Mouse (Mus musculus) CH12.LX (cell line): ENCODE measurements around the gene Pakap. TPM values are rescaled to one million over a fixed set of nuclear protein-coding genes. Genes with fewer than 3 reads are reported as not detected.

ENCODE experiments used
- DNase-seq: peaks from one replicate; pipeline ENCODE4 v3.0.0-alpha.2; 2013; ENCODE audit errors: extremely low read depth
- H3K27ac ChIP-seq: 2 replicates; pipeline ENCODE4 v1.5.1; 2012; ENCODE audit warnings: low read depth, mild to moderate bottlenecking, control low read depth, moderate library complexity; ENCODE audit not compliant: insufficient read depth
- H3K27me3 ChIP-seq: replicated peaks from 2 replicates; pipeline ENCODE3; 2012; ENCODE audit warnings: inconsistent platforms
- H3K36me3 ChIP-seq, 2 experiments: replicated peaks in 1 of 2; 2 replicates each; pipeline versions ENCODE3 to v1.6.1; 2012; ENCODE audit warnings: inconsistent platforms in 1 of 2, low read length in 1 of 2, mild to moderate bottlenecking in 1 of 2, mixed read lengths in 1 of 2, moderate library complexity in 1 of 2; ENCODE audit not compliant: control insufficient read depth in 1 of 2, insufficient read depth in 1 of 2
- H3K4me1 ChIP-seq, 2 experiments: 2 replicates each; pipeline ENCODE4 v1.6.1; 2012; ENCODE audit warnings: inconsistent platforms in 1 of 2, moderate library complexity in 1 of 2; ENCODE audit not compliant: insufficient read depth in 2 of 2, control insufficient read depth in 1 of 2
- H3K4me2 ChIP-seq: 2 replicates; pipeline ENCODE4 v1.6.1; 2012; ENCODE audit warnings: low read depth, mild to moderate bottlenecking, control low read depth; ENCODE audit not compliant: poor library complexity, insufficient read depth, severe bottlenecking
- H3K4me3 ChIP-seq, 3 experiments: fragments of 150-350 bp in 1 of 3; sonication (generic) in 1 of 3; replicated peaks in 1 of 3; 2 replicates each; pipeline versions ENCODE3 to v1.5.1; 2011 to 2012; ENCODE audit warnings: low read depth in 2 of 3, low read length in 2 of 3, mild to moderate bottlenecking in 2 of 3, moderate library complexity in 2 of 3, control low read depth in 1 of 3, improper control_type of control experiment in 1 of 3, inconsistent platforms in 1 of 3, mixed read lengths in 1 of 3; ENCODE audit not compliant: poor library complexity in 1 of 3
- H3K79me2 ChIP-seq: replicated peaks from 2 replicates; pipeline ENCODE4 v1.6.1; 2012; ENCODE audit warnings: mild to moderate bottlenecking, moderate library complexity; ENCODE audit not compliant: control insufficient read depth, poor library complexity, insufficient read depth, severe bottlenecking; ENCODE audit errors: extremely low read depth
- H3K9ac ChIP-seq: 2 replicates; pipeline ENCODE4 v1.6.1; 2012; ENCODE audit warnings: low read depth, mild to moderate bottlenecking, control low read depth, moderate library complexity; ENCODE audit not compliant: insufficient read depth
- H3K9me3 ChIP-seq: replicated peaks from 2 replicates; pipeline ENCODE3; 2012; ENCODE audit warnings: low read length, inconsistent platforms, mixed read lengths
- BHLHE40 ChIP-seq: IDR thresholded peaks from 2 replicates; pipeline ENCODE4 v1.6.1; 2011; ENCODE audit warnings: mild to moderate bottlenecking, low read depth, low read length, improper control_type of control experiment
- CHD1 ChIP-seq: IDR thresholded peaks from 2 replicates; pipeline ENCODE4 v1.6.1; 2012; ENCODE audit warnings: low read depth, low read length, improper control_type of control experiment, inconsistent platforms
- CHD2 ChIP-seq: IDR thresholded peaks from 2 replicates; pipeline ENCODE4 v1.6.1; 2011; ENCODE audit warnings: low read length, improper control_type of control experiment
- CTCF ChIP-seq, 2 experiments: IDR thresholded peaks in 1 of 2; conservative IDR thresholded peaks in 1 of 2; 2 replicates each; pipeline ENCODE4 v1.5.1; 2011 to 2012; ENCODE audit warnings: low read depth in 2 of 2, low read length in 2 of 2, improper control_type of control experiment in 1 of 2, inconsistent platforms in 1 of 2, mild to moderate bottlenecking in 1 of 2, moderate library complexity in 1 of 2
- ELF1 ChIP-seq: IDR thresholded peaks from 2 replicates; pipeline ENCODE4 v1.6.1; 2014; ENCODE audit warnings: low read depth, mild to moderate bottlenecking, inconsistent platforms, low read length, improper control_type of control experiment
- ETS1 ChIP-seq: conservative IDR thresholded peaks from 2 replicates; pipeline ENCODE4 v1.6.1; 2012; ENCODE audit warnings: low read depth, mild to moderate bottlenecking, inconsistent platforms, low read length, improper control_type of control experiment, moderate library complexity
- IRF4 ChIP-seq: IDR thresholded peaks from 2 replicates; pipeline ENCODE4 v1.6.1; 2014; ENCODE audit warnings: low read depth, mild to moderate bottlenecking, inconsistent platforms, low read length, improper control_type of control experiment
- JUND ChIP-seq: conservative IDR thresholded peaks from 2 replicates; pipeline ENCODE4 v1.6.1; 2011; ENCODE audit warnings: low read depth, low read length, improper control_type of control experiment
- KAT2A ChIP-seq: IDR thresholded peaks from 2 replicates; pipeline ENCODE4 v1.6.1; 2012; ENCODE audit warnings: low read length, improper control_type of control experiment, inconsistent platforms; ENCODE audit not compliant: insufficient replicate concordance
- MAX ChIP-seq: IDR thresholded peaks from 2 replicates; pipeline ENCODE4 v1.6.1; 2011; ENCODE audit warnings: low read length, improper control_type of control experiment
- MXI1 ChIP-seq: IDR thresholded peaks from 2 replicates; pipeline ENCODE4 v1.6.1; 2011; ENCODE audit warnings: mild to moderate bottlenecking, low read depth, low read length, improper control_type of control experiment
- MYC ChIP-seq: IDR thresholded peaks from 2 replicates; pipeline ENCODE4 v1.6.1; 2011; ENCODE audit warnings: low read depth, mild to moderate bottlenecking, improper control_type of control experiment, low read length
- NELFE ChIP-seq: IDR thresholded peaks from 2 replicates; pipeline ENCODE4 v1.6.1; 2011; ENCODE audit warnings: low read depth, low read length, improper control_type of control experiment
- PAX5 ChIP-seq: IDR thresholded peaks from 2 replicates; pipeline ENCODE4 v1.6.1; 2012; ENCODE audit warnings: low read length, inconsistent platforms, mixed read lengths
- RAD21 ChIP-seq: IDR thresholded peaks from 2 replicates; pipeline ENCODE4 v1.6.1; 2011; ENCODE audit warnings: low read depth, mild to moderate bottlenecking, low read length, improper control_type of control experiment, moderate library complexity
- SIN3A ChIP-seq: IDR thresholded peaks from 2 replicates; pipeline ENCODE4 v1.6.1; 2012; ENCODE audit warnings: low read length, improper control_type of control experiment, inconsistent platforms
- SMC3 ChIP-seq: IDR thresholded peaks from 2 replicates; pipeline ENCODE4 v1.6.1; 2011; ENCODE audit warnings: low read depth, low read length, improper control_type of control experiment
- TCF12 ChIP-seq: IDR thresholded peaks from 2 replicates; pipeline ENCODE4 v1.6.1; 2014; ENCODE audit warnings: low read depth, mild to moderate bottlenecking, inconsistent platforms, low read length, improper control_type of control experiment
- UBTF ChIP-seq: IDR thresholded peaks from 2 replicates; pipeline ENCODE4 v1.6.1; 2012; ENCODE audit warnings: low read depth, mild to moderate bottlenecking, inconsistent platforms, low read length, improper control_type of control experiment, moderate library complexity
- USF2 ChIP-seq: conservative IDR thresholded peaks from 2 replicates; pipeline ENCODE4 v1.6.1; 2011; ENCODE audit warnings: low read depth, low read length, improper control_type of control experiment
- ZC3H11A ChIP-seq: IDR thresholded peaks from 2 replicates; pipeline ENCODE4 v1.6.1; 2012; ENCODE audit warnings: low read depth, mild to moderate bottlenecking, inconsistent platforms, low read length, improper control_type of control experiment
- ZKSCAN1 ChIP-seq: IDR thresholded peaks from 2 replicates; pipeline ENCODE4 v1.6.1; 2012; ENCODE audit warnings: low read depth, inconsistent platforms, low read length, improper control_type of control experiment, borderline replicate concordance
- ZMIZ1 ChIP-seq: IDR thresholded peaks from 2 replicates; pipeline ENCODE4 v1.6.1; 2012; ENCODE audit warnings: low read depth, mild to moderate bottlenecking, inconsistent platforms, low read length, improper control_type of control experiment
- dilution Hi-C: fragments of 300-500 bp; cut with MboI; formaldehyde crosslinking; loops from 2 replicates; pipeline ENCODE4 v1.14.3; 2020; ENCODE audit warnings: low sequenced_read_pairs; ENCODE audit not compliant: extremely low pct_unique_long_range_greater_than_20kb, extremely low pct_ligation_motif_present
- in situ Hi-C: fragments of 300-500 bp; cut with MboI; formaldehyde crosslinking; loops from 3 replicates; pipeline ENCODE4 v1.14.3; 2019; ENCODE audit warnings: low sequenced_read_pairs, low pct_ligation_motif_present, low pct_unique_long_range_greater_than_20kb, mixed read lengths
- polyA plus RNA-seq: library from polyadenylated mRNA; unstranded; fragments of >175 nt; gene quantifications from 2 replicates; pipeline ENCODE4 v1.2.1, GENCODE M21; 2012; ENCODE audit warnings: low read depth; ENCODE audit not compliant: insufficient read length
- total RNA-seq, 2 experiments: library from RNA; depleted of rRNA; stranded (reverse); fragments of 300-350 nt in 1 of 2; fragments of >200 nt in 1 of 2; gene quantifications; 2 replicates each; pipeline ENCODE4 v1.2.3; 2012 to 2014

The Pakap gene
- total and polyA plus RNA-seq, 3 experiments = 0.08 to 0.14 TPM; not detected in 1

DNA sequence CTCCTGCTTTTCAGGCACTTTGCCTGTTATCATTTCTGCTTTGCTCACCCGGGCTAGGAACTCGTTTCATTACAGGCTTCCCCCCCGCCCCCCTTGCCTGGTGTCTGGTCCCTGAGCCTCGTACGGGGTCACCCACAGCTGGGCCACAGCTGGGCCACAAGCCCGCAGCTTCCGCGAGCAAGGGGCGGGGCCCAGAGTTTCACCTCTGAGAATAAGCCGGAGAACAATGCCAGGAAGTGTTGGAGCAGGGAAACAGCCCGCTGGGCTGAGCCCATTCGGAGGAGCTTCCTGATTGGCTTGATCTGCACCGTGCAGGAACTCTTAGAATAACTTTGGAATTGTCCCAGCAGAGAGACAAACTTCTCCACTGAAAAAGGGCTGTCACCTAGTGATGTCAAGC lies 107.4 kb downstream of the Pakap start:
- Histone ChIP-seq H3K36me3 (no peaks in the 10 kb centered on the region), H3K27me3 (no peaks in the 10 kb centered on the region), H3K79me2 (no peaks in the 10 kb centered on the region), H3K4me2 (peak overlapping the region; percentile 8; the same call in 1 of the 2 replicates), H3K4me3 (no peak overlapping the region), H3K27ac (no peak overlapping the region), H3K9ac (no peak overlapping the region), H3K4me1 (peaks cover 12 to 60% of the 10 kb centered on the region in 2 experiments), H3K9me3 (no peaks in the 10 kb centered on the region)
- TF ChIP-seq ZKSCAN1 (no peak), CHD1 (no peak), ZC3H11A (no peak), CTCF (conservative IDR thresholded peaks at IDR 0.05 in 1 of 2, IDR thresholded peaks at IDR 0.05 in 1 of 2; ENCODE audit: low read depth in 2 of 2, low read length in 2 of 2) (no peak), SIN3A (no peak), MXI1 (no peak), CHD2 (no peak), UBTF (no peak), RAD21 (no peak), MYC (no peak), USF2 (no peak), PAX5 (no peak), SMC3 (no peak), ZMIZ1 (no peak), IRF4 (0 out of 2 replicates have a peak, but pooled peaks have one; percentile 11), NELFE (no peak), BHLHE40 (no peak), TCF12 (peak; percentile 75), ETS1 (peak; percentile 69), ELF1 (peak; percentile 58; the same call in 1 of the 2 replicates), JUND (no peak), KAT2A (no peak)
- peak; percentile 25 for DNase-seq
- in situ Hi-C loops = loop anchor here (5.0 kb wide), 1 partner anchor 42 kb away; the partner anchor contains the start of gene Akap2
- dilution Hi-C loops = no loop called here

DNA sequence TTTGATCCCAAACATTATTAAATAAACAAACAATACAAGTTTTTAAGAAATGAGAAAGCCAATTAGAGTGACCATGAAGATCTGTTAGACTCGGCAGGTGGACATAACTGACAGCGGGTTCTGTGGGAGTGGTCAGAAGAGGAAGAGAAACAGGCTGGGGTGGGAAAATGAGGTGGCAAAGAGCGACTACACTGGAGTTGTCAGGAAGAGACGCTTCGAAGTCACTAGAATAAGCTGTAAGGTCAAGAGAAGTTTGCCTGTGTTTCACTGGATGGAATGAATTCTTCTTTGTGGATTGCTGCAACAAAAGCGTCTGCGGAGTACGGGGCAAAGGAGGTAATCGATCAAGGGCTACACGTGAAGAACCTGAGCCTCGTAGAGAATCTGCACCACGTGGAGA lies 109.9 kb downstream of the Pakap start:
- H3K36me3 ChIP-seq = no peaks in the 10 kb centered on the region
- no peaks in the 10 kb centered on the region for H3K79me2 ChIP-seq
- dilution Hi-C loops (no loop called here), in situ Hi-C loops (loop anchor here (5.0 kb wide), 1 partner anchor 39 kb away; the partner anchor contains the start of gene Akap2)
- no peak overlapping the region for H3K27ac ChIP-seq
- no peaks in the 10 kb centered on the region for H3K27me3 ChIP-seq
- H3K4me2 ChIP-seq = no peak overlapping the region
- no peak for DNase-seq
- no peak overlapping the region for H3K9ac ChIP-seq
- peaks cover 26 to 83% of the 10 kb centered on the region in 2 experiments for H3K4me1 ChIP-seq
- no peaks in the 10 kb centered on the region for H3K9me3 ChIP-seq
- H3K4me3 ChIP-seq = no peak overlapping the region
- TF ChIP-seq MAX (peak; percentile 68; the same call in 1 of the 2 replicates), RAD21 (no peak), IRF4 (0 out of 2 replicates have a peak, but pooled peaks have one; percentile 12), ETS1 (no peak)
